Mouse (Mus musculus) liver, embryonic 14.5 days (tissue): ENCODE results near the gene Ssr2. TPM values are rescaled to one million over a fixed set of nuclear protein-coding genes. Genes with fewer than 3 reads are reported as not detected.

Experiments
- ATAC-seq: fragments of 200-750 bp; cut with Nextera tagmentation; 2 replicates; pipeline ENCODE4 v1.8.0; 2017; ENCODE audit warnings: moderate number of reproducible peaks, mild to moderate bottlenecking, moderate library complexity; ENCODE audit not compliant: insufficient read depth
- DNase-seq, 3 experiments: peaks; one replicate each; pipeline ENCODE4 v3.0.0-alpha.2; 2012 to 2013; ENCODE audit warnings: low read depth in 3 of 3, low spot score in 3 of 3
- H3K27ac ChIP-seq: fragments of 300-500 bp; sonication (generic); 2 replicates; pipeline ENCODE4 v1.5.1; 2014; ENCODE audit warnings: moderate library complexity, mild to moderate bottlenecking, control low read depth, inconsistent platforms
- H3K27me3 ChIP-seq: fragments of 300-500 bp; sonication (generic); 2 replicates; pipeline ENCODE4 v1.6.1; 2014; ENCODE audit warnings: mild to moderate bottlenecking, low read length, moderate library complexity; ENCODE audit not compliant: control insufficient read depth, insufficient read depth
- H3K36me3 ChIP-seq: fragments of 300-500 bp; sonication (generic); replicated peaks from 2 replicates; pipeline ENCODE4 v1.6.1; 2014; ENCODE audit warnings: low read depth; ENCODE audit not compliant: control insufficient read depth, insufficient read depth
- H3K4me1 ChIP-seq, 2 experiments: fragments of 200-500 bp in 1 of 2; fragments of 300-500 bp in 1 of 2; sonication (generic) in 1 of 2; replicated peaks; 2 replicates each; pipeline ENCODE4 v1.6.1; 2012 to 2014; ENCODE audit warnings: antibody characterized with exemption in 1 of 2, inconsistent platforms in 1 of 2, low read length in 1 of 2; ENCODE audit not compliant: control insufficient read depth in 2 of 2, insufficient read depth in 2 of 2
- H3K4me2 ChIP-seq: fragments of 300-500 bp; sonication (generic); 2 replicates; pipeline ENCODE4 v1.6.1; 2014; ENCODE audit warnings: low read depth, mild to moderate bottlenecking, control low read depth, moderate library complexity
- H3K4me3 ChIP-seq, 2 experiments: fragments of 200-500 bp in 1 of 2; fragments of 300-500 bp in 1 of 2; sonication (generic) in 1 of 2; 2 replicates each; pipeline ENCODE4 v1.5.1; 2012 to 2014; ENCODE audit warnings: low read depth in 2 of 2, low read length in 2 of 2, mild to moderate bottlenecking in 2 of 2, control low read depth in 1 of 2, inconsistent platforms in 1 of 2, moderate library complexity in 1 of 2; ENCODE audit not compliant: insufficient read depth in 1 of 2
- H3K9ac ChIP-seq: fragments of 300-500 bp; sonication (generic); replicated peaks from 2 replicates; pipeline ENCODE4 v1.6.1; 2014; ENCODE audit warnings: mild to moderate bottlenecking, control low read depth, moderate library complexity
- H3K9me3 ChIP-seq: fragments of 300-500 bp; sonication (generic); 2 replicates; pipeline ENCODE4 v1.6.1; 2016; ENCODE audit warnings: low read length, mixed read lengths; ENCODE audit not compliant: control insufficient read depth
- CTCF ChIP-seq: IDR thresholded peaks from 2 replicates; pipeline ENCODE4 v1.5.1; 2016; ENCODE audit warnings: antibody characterized with exemption, low read depth, control low read depth
- EP300 ChIP-seq: IDR thresholded peaks from 2 replicates; pipeline ENCODE4 v1.6.1; 2016; ENCODE audit warnings: antibody characterized with exemption, low read depth
- WGBS: fragments of 180-500 bp; shearing (Covaris S2); extraction: QIAGEN DNeasy Blood & Tissue Kit; methylation state at CpG from one replicate; pipeline ENCODE4 v1.1.7; 2014; ENCODE audit not compliant: insufficient replicate concordance; 5-methylcytosine and 5-hydroxymethylcytosine counted together
- microRNA counts: library from miRNA; unstranded; fragments of <30 nt; microRNA quantifications from one replicate; lab custom pipeline; 2016
- microRNA-seq: library from miRNA; unstranded; fragments of <30 nt; microRNA quantifications from one replicate; pipeline ENCODE4, GENCODE M21; 2016
- polyA plus RNA-seq, 2 experiments: library from polyadenylated mRNA; depleted of rRNA in 1 of 2; stranded (reverse) in 1 of 2; unstranded in 1 of 2; fragments of >200 nt; fragmentation: Nextera tagmentation in 1 of 2; extraction: Ambion mirVana in 1 of 2; gene quantifications; 2 replicates each; pipeline versions ENCODE4 v1.2.1 to v1.2.3; 2012 to 2014

Ssr2 gene
- polyA plus RNA-seq, 2 experiments = 165 to 173 TPM

DNA sequence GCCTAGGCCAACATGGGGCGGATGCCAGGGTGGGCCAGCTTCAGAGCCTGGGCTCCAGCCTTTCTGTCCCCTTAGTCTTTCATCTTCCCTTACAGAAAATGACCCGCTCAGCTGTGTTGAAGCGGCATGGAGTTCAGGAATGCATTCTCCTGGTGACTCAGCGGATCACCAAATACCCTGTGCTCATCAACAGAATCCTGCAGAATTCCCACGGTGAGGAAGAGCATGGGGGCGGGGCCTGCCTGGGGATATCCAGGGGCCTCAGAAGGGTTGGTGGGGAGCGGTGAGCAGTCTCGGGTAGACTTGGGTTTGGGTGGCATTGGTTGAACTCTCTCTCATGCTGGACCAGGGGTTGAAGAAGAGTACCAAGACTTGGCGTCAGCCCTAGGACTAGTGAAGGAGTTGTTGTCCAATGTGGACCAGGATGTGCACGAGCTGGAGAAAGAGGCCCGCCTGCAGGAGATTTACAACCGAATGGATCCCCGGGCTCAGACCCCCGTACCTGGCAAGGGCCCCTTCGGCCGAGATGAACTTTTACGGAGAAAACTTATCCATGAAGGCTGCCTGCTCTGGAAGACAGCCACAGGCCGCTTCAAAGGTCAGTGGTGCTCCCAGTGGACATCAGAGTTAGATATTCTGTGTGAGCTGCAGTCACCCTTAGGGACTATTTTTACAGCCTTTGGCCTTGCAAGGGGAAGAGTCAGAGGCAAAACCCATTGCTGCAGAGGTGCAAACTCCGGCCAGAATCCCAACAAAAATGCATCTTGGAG, 60.0 kb downstream of the Ssr2 start:
- H3K36me3 ChIP-seq = peaks cover 24% of the 10 kb centered on the region
- H3K27me3 ChIP-seq = no peaks in the 10 kb centered on the region
- no peak for ATAC-seq

DNA sequence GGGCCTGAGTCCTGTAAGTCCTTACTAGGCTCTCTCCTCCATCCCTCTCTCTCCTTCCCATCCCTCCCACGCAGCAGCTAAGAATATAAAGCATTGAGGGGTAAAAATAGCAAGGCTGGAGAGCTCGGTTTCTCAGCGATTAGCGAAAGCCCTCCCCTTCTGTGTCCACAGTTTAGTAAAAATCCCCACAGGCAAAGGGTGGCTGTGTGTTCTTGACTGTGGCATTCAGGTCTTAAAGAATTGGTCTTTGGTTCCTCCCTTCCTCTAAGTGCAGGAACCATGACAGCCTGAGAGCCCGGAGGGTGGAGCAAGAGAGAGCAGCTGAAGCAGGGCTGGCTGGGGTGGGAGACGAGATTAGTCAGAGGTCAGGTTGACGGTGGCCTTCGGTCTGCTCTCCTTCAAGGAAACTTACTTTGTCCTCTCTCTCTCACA, 60.9 kb downstream of the Ssr2 start:
- no peak overlapping the region for H3K9ac ChIP-seq
- no peaks in the 10 kb centered on the region for H3K27me3 ChIP-seq
- H3K4me3 ChIP-seq = no peak overlapping the region
- H3K9me3 ChIP-seq = no peaks in the 10 kb centered on the region
- peaks cover 24% of the 10 kb centered on the region for H3K36me3 ChIP-seq
- 84% methylated on average over 8 of the region's 8 CpGs for WGBS
- TF ChIP-seq EP300 = no peak
- no peak for TF ChIP-seq CTCF
- DNase-seq (no peak), ATAC-seq (no peak)
- no peaks in the 10 kb centered on the region for H3K4me1 ChIP-seq
- H3K4me2 ChIP-seq = no peak overlapping the region
- H3K27ac ChIP-seq = no peak overlapping the region

More for the DNA sequence above, 60.0 kb downstream of the Ssr2 start:
- H3K4me2 ChIP-seq = no peak overlapping the region
- no peaks in the 10 kb centered on the region for H3K4me1 ChIP-seq
- no peaks in the 10 kb centered on the region for H3K9me3 ChIP-seq
- H3K9ac ChIP-seq = no peak overlapping the region
- no peak overlapping the region for H3K27ac ChIP-seq
- 80% methylated on average over 19 of the region's 19 CpGs for WGBS
- no peak overlapping the region for H3K4me3 ChIP-seq
- no peak for DNase-seq
- TF ChIP-seq CTCF (no peak), EP300 (no peak)

DNA sequence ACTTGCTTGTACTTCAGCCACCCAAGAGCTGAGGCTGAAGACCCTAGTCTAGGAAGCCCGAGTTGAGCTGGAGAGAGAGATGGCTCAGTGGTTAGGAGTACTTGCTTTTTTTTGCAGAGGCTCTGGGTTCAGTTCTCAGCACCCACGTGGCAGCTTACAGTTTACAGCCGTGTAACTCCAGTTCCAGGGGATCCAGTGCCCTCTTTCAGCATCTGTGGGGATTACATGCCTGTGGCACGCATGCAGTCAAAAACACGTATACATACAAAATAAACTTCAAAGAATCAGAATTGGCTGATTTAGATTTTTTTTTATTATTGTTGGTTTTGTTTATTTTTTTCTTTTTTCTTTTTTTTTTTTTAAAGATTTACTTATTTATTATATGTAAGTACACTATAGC, 61.5 kb downstream of the Ssr2 start:
- peaks cover 24% of the 10 kb centered on the region for H3K36me3 ChIP-seq
- 85% methylated on average over 5 of the region's 5 CpGs for WGBS

More for the DNA sequence above, 61.5 kb downstream of the Ssr2 start:
- ATAC-seq (no peak), DNase-seq (no peak)
- H3K9ac ChIP-seq = no peak overlapping the region
- H3K4me3 ChIP-seq = no peak overlapping the region
- H3K9me3 ChIP-seq = no peaks in the 10 kb centered on the region
- no peaks in the 10 kb centered on the region for H3K27me3 ChIP-seq
- no peak overlapping the region for H3K27ac ChIP-seq
- TF ChIP-seq CTCF = no peak
- no peak for TF ChIP-seq EP300
- H3K4me1 ChIP-seq = no peaks in the 10 kb centered on the region
- H3K4me2 ChIP-seq = no peak overlapping the region

MicroRNAs within 50 kb of the gene (microRNA counts, 519-probe panel; counts per million panel counts)
- microRNA mmu-miR-1905 (lab: Ali Mortazavi, UCI) = 69.9 counts per million

Small RNA genes lying within 50 kb of the gene (microRNA-seq; reads per million reads assigned to microRNA genes)
- not detected for gene Mir1905

Other genes starting within 250 kb of the Ssr2 start
- gene Tmem79, start 239.7 kb upstream of the Ssr2 start, polyA plus RNA-seq (2012; rRNA removed) = 0.70 and 0.92 TPM in 2 replicates
- gene Tmem79, start 239.7 kb upstream of the Ssr2 start, polyA plus RNA-seq (2014; fragmentation: Nextera tagmentation; extraction: Ambion mirVana) = 0.92 and 1.0 TPM in 2 replicates
- 33.6 and 36.6 TPM in 2 replicates for gene Smg5, start 239.6 kb upstream of the Ssr2 start, polyA plus RNA-seq (2012; rRNA removed)
- 18.8 and 23.7 TPM in 2 replicates for gene Smg5, start 239.6 kb upstream of the Ssr2 start, polyA plus RNA-seq (2014; fragmentation: Nextera tagmentation; extraction: Ambion mirVana)
- gene Paqr6, start 211.3 kb upstream of the Ssr2 start, polyA plus RNA-seq (2012; rRNA removed) = 7.8 and 8.7 TPM in 2 replicates
- 4.1 and 6.6 TPM in 2 replicates for gene Paqr6, start 211.3 kb upstream of the Ssr2 start, polyA plus RNA-seq (2014; fragmentation: Nextera tagmentation; extraction: Ambion mirVana)
- gene Bglap3, start 203.1 kb upstream of the Ssr2 start, polyA plus RNA-seq (2012; rRNA removed) = 0.27 and 0.38 TPM in 2 replicates
- gene Bglap3, start 203.1 kb upstream of the Ssr2 start, polyA plus RNA-seq (2014; fragmentation: Nextera tagmentation; extraction: Ambion mirVana) = 0.29 and 0.38 TPM in 2 replicates
- not detected in 2 replicates for gene Bglap2, start 197.2 kb upstream of the Ssr2 start, polyA plus RNA-seq (2012; rRNA removed)
- gene Bglap2, start 197.2 kb upstream of the Ssr2 start, polyA plus RNA-seq (2014; fragmentation: Nextera tagmentation; extraction: Ambion mirVana) = not detected in 2 replicates
- gene Bglap, start 191.4 kb upstream of the Ssr2 start, polyA plus RNA-seq (2012; rRNA removed) = not detected in 2 replicates
- not detected in 2 replicates for gene Bglap, start 191.4 kb upstream of the Ssr2 start, polyA plus RNA-seq (2014; fragmentation: Nextera tagmentation; extraction: Ambion mirVana)
- 59.1 and 60.6 TPM in 2 replicates for gene Pmf1, start 165.5 kb upstream of the Ssr2 start, polyA plus RNA-seq (2012; rRNA removed)
- 73.8 and 81.2 TPM in 2 replicates for gene Pmf1, start 165.5 kb upstream of the Ssr2 start, polyA plus RNA-seq (2014; fragmentation: Nextera tagmentation; extraction: Ambion mirVana)
- 8.8 and 9.2 TPM in 2 replicates for gene Slc25a44, start 150.7 kb upstream of the Ssr2 start, polyA plus RNA-seq (2012; rRNA removed)
- gene Slc25a44, start 150.7 kb upstream of the Ssr2 start, polyA plus RNA-seq (2014; fragmentation: Nextera tagmentation; extraction: Ambion mirVana) = 9.9 and 11.7 TPM in 2 replicates
- gene Sema4a, start 114.7 kb upstream of the Ssr2 start, polyA plus RNA-seq (2012; rRNA removed) = 12.7 and 17.8 TPM in 2 replicates
- gene Sema4a, start 114.7 kb upstream of the Ssr2 start, polyA plus RNA-seq (2014; fragmentation: Nextera tagmentation; extraction: Ambion mirVana) = 9.1 and 10.5 TPM in 2 replicates
- gene Lmna, start 65.9 kb upstream of the Ssr2 start, polyA plus RNA-seq (2012; rRNA removed) = 45.2 and 58.7 TPM in 2 replicates
- 115 and 132 TPM in 2 replicates for gene Lmna, start 65.9 kb upstream of the Ssr2 start, polyA plus RNA-seq (2014; fragmentation: Nextera tagmentation; extraction: Ambion mirVana)
- 1.1 and 1.3 TPM in 2 replicates for gene Mex3a, start 43.5 kb upstream of the Ssr2 start, polyA plus RNA-seq (2012; rRNA removed)
- 0.74 and 0.82 TPM in 2 replicates for gene Mex3a, start 43.5 kb upstream of the Ssr2 start, polyA plus RNA-seq (2014; fragmentation: Nextera tagmentation; extraction: Ambion mirVana)
- gene Rab25, start 27.6 kb upstream of the Ssr2 start, polyA plus RNA-seq (2012; rRNA removed) = 0.39 and 0.52 TPM in 2 replicates
- 0.25 TPM in 1 of 2 replicates, not detected in the other for gene Rab25, start 27.6 kb upstream of the Ssr2 start, polyA plus RNA-seq (2014; fragmentation: Nextera tagmentation; extraction: Ambion mirVana)
- gene Lamtor2, start 22.8 kb upstream of the Ssr2 start, polyA plus RNA-seq (2012; rRNA removed) = 63.1 and 73.1 TPM in 2 replicates
- gene Lamtor2, start 22.8 kb upstream of the Ssr2 start, polyA plus RNA-seq (2014; fragmentation: Nextera tagmentation; extraction: Ambion mirVana) = 60.5 and 62.0 TPM in 2 replicates
- gene Ubqln4, start 22.1 kb upstream of the Ssr2 start, polyA plus RNA-seq (2012; rRNA removed) = 22.7 and 27.2 TPM in 2 replicates
- 17.9 and 20.9 TPM in 2 replicates for gene Ubqln4, start 22.1 kb upstream of the Ssr2 start, polyA plus RNA-seq (2014; fragmentation: Nextera tagmentation; extraction: Ambion mirVana)
- gene Arhgef2, start 30.1 kb downstream of the Ssr2 start, polyA plus RNA-seq (2012; rRNA removed) = 8.5 and 8.9 TPM in 2 replicates
- gene Arhgef2, start 30.1 kb downstream of the Ssr2 start, polyA plus RNA-seq (2014; fragmentation: Nextera tagmentation; extraction: Ambion mirVana) = 10.1 and 11.5 TPM in 2 replicates
- gene Rxfp4, start 77.3 kb downstream of the Ssr2 start, polyA plus RNA-seq (2012; rRNA removed) = not detected in 2 replicates
- not detected in 2 replicates for gene Rxfp4, start 77.3 kb downstream of the Ssr2 start, polyA plus RNA-seq (2014; fragmentation: Nextera tagmentation; extraction: Ambion mirVana)
- 24.2 and 29.4 TPM in 2 replicates for gene Khdc4, start 109.9 kb downstream of the Ssr2 start, polyA plus RNA-seq (2012; rRNA removed)
- gene Khdc4, start 109.9 kb downstream of the Ssr2 start, polyA plus RNA-seq (2014; fragmentation: Nextera tagmentation; extraction: Ambion mirVana) = 18.5 and 20.8 TPM in 2 replicates
- 15.8 and 20.3 TPM in 2 replicates for gene Rit1, start 141.0 kb downstream of the Ssr2 start, polyA plus RNA-seq (2012; rRNA removed)
- 30.6 and 31.6 TPM in 2 replicates for gene Rit1, start 141.0 kb downstream of the Ssr2 start, polyA plus RNA-seq (2014; fragmentation: Nextera tagmentation; extraction: Ambion mirVana)
- gene Syt11, start 199.3 kb downstream of the Ssr2 start, polyA plus RNA-seq (2012; rRNA removed) = 0.35 and 0.55 TPM in 2 replicates
- gene Syt11, start 199.3 kb downstream of the Ssr2 start, polyA plus RNA-seq (2014; fragmentation: Nextera tagmentation; extraction: Ambion mirVana) = 0.47 and 0.57 TPM in 2 replicates